Mouse (Mus musculus) cerebellum, adult 18-20 months (tissue): ENCODE data around the gene Olfr117.
"Not testable (repeated sequence)": the region's sequence is repeated elsewhere in the genome, so short reads cannot be mapped to it uniquely, and the experiment has no call there.

Experiments
- DNase-seq, 2 experiments: peaks; one replicate each; pipeline ENCODE4 v3.0.0; 2021

Olfr117 gene

DNA sequence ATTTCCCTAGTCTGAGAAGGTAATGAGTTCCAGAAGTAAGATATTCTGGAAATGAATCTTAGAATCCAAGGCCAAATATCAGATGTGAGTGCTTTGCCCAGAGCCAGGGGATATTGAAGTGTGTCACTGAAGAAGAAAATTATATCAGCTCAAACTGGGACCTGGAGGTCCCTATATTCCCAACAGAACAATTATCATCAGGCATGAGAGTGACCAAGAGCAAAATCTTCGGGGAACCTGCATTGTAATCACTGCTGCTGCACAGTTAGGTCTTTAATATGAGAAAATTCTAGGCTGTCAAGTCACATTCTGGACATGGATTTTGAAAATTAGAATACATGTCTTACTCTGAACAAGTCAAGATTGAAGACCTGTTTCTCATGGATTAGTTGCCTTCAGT, at the start of gene Olfr117:
TSS of gene Olfr117 (minus strand) at position 101 of the 400 bp plus-strand sequence.
- no peak for DNase-seq

DNA sequence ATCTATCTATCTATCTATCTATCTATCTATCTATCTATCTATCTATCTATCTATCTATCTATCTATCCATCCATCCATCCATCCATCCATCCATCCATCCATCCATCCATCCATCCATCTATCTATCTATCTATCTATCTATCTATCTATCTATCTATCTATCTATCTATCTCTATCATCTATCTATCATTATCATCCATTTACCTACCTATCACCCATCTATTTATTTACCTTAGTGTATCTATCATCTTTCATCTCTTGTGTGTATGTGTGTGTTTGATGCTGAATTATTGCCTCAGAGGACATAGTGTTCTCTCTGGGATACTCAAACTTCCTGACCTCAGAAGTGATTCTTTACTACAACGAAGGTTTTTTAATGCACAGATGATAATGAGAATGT, 32.7 kb upstream of the Olfr117 start, which contains the start of gene Olfr119:
TSS of gene Olfr119 (plus strand) at position 301 of the 400 bp plus-strand sequence.
- DNase-seq: not testable (repeated sequence)

DNA sequence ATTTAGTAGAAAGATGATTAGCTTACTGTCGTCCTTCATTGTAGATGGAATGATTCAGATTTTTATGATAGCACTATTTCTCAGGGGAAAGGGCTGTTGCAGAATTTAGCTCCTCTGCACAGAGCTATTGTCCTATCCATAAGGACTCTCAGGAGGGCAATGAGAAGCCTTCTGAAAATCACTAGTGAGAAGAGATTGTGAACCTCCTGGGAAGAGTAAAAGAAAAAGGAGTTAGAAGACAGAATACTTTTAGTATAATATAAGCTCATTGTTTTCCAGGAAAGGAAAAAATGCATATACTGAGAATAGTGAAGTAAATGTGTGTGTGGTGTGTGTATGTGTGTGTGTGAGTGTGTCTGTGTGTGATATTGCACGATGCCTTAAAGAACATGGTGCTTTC, 3.1 kb upstream of the Olfr117 start, which contains the start of gene Olfr118:
TSS of gene Olfr118 (plus strand) at position 301 of the 400 bp plus-strand sequence.
- DNase-seq: no peak

DNA sequence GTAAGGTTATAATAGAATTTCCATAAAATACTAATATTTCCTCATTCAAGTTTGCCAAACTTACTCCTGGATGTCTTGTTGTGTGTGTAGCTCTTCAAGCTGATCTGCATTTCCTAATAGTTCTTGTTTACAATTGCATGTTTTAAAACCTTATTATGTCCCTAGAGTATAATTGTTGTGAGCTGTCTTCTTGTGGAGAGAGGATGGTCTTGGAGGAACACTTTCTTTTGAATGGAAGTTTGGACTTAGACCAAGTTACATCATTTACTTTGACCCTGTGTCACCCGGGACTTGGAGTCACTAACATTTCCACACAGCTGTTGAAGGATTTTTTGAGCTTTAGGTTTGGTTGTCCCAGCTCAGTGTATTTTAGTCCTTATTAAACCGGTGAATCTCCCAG, 36.6 kb downstream of the Olfr117 start, which contains the start of the genes Olfr115 and Olfr116:
TSS of gene Olfr115 (minus strand) at position 101 of the 400 bp plus-strand sequence.
TSS of gene Olfr116 (minus strand) at position 191 of the 400 bp plus-strand sequence.
- no peak for DNase-seq
